Mouse (Mus musculus): ENCODE data around the gene Lpin1. TPM values are rescaled to one million over a fixed set of nuclear protein-coding genes. Genes with fewer than 3 reads are reported as not detected.
A peak's percentile ranks its signal among the peaks of the same experiment; 100 is the strongest.

Gene Lpin1
- 1.6 and 1.8 TPM in 2 replicates for polyA plus RNA-seq (2015; fragmentation: Nextera tagmentation; extraction: Ambion mirVana)

- H3K9ac ChIP-seq (ENCODE audit: low read length), result no peak within 1 kb of the TSS
- H3K36me3 ChIP-seq (ENCODE audit: control insufficient read depth, insufficient read depth, low read length), result no peaks in the 10 kb centered on the region
- H3K27me3 ChIP-seq (ENCODE audit: control insufficient read depth, insufficient read depth, low read length), result no peaks in the 10 kb centered on the region
- no peaks in the 10 kb centered on the region for H3K4me1 ChIP-seq (replicated peaks; ENCODE audit: control insufficient read depth, insufficient read depth)
- H3K4me3 ChIP-seq (ENCODE audit: low read depth, low read length), result no peak within 1 kb of the TSS
- no peak within 1 kb of the TSS for H3K27ac ChIP-seq (replicated peaks)
- H3K4me2 ChIP-seq (replicated peaks; ENCODE audit: low read depth), result no peak within 1 kb of the TSS
- WGBS, result 76% methylated on average over 2 of the region's 2 CpGs
- H3K9me3 ChIP-seq (ENCODE audit: control insufficient read depth, low read length), result no peaks in the 10 kb centered on the region
- TF ChIP-seq CTCF (IDR thresholded peaks at IDR 0.05; ENCODE audit: low read depth), result no peak
- TF ChIP-seq EP300 (optimal IDR thresholded peaks at IDR 0.05), result no peak
- DNase-seq (ENCODE audit: low spot score), result no peak
- ATAC-seq (ENCODE audit: low FRiP score, low TSS enrichment), result no peak
Observed at GRCm38 (mm10) chr12:16610936-16611335, at the start of gene Lpin1. TSS of gene Lpin1 (minus strand) at chr12:16610966.

GRCm38 (mm10) chr12:16656906-16657875 is 46.4 kb upstream of the Lpin1 start:
- Histone ChIP-seq H3K36me3 (ENCODE audit: control insufficient read depth, insufficient read depth, low read length) (no peaks in the 10 kb centered on the region), H3K9me3 (ENCODE audit: control insufficient read depth, low read length) (no peaks in the 10 kb centered on the region), H3K4me2 (replicated peaks; ENCODE audit: low read depth) (no peak overlapping the region), H3K4me1 (replicated peaks; ENCODE audit: control insufficient read depth, insufficient read depth) (no peaks in the 10 kb centered on the region), H3K4me3 (ENCODE audit: low read depth, low read length) (no peak overlapping the region), H3K27ac (replicated peaks) (no peak overlapping the region), H3K9ac (ENCODE audit: low read length) (no peak overlapping the region), H3K27me3 (ENCODE audit: control insufficient read depth, insufficient read depth, low read length) (peaks cover 4% of the 10 kb centered on the region; the same call in 1 of the 2 replicates)
- TF ChIP-seq EP300 (optimal IDR thresholded peaks at IDR 0.05) (no peak), CTCF (IDR thresholded peaks at IDR 0.05; ENCODE audit: low read depth) (no peak)
- no peak for ATAC-seq (ENCODE audit: low FRiP score, low TSS enrichment)
- 68% methylated on average over 5 of the region's 5 CpGs for WGBS
- no peak for DNase-seq (ENCODE audit: low spot score)

GRCm38 (mm10) chr12:16655604-16656003 is 44.8 kb upstream of the Lpin1 start:
- no peak overlapping the region for H3K9ac ChIP-seq (ENCODE audit: low read length)
- no peak overlapping the region for H3K4me2 ChIP-seq (replicated peaks; ENCODE audit: low read depth)
- DNase-seq (ENCODE audit: low spot score) (no peak), ATAC-seq (ENCODE audit: low FRiP score, low TSS enrichment) (no peak)
- no peaks in the 10 kb centered on the region for H3K4me1 ChIP-seq (replicated peaks; ENCODE audit: control insufficient read depth, insufficient read depth)
- no peak overlapping the region for H3K4me3 ChIP-seq (ENCODE audit: low read depth, low read length)
- TF ChIP-seq CTCF (IDR thresholded peaks at IDR 0.05; ENCODE audit: low read depth) (no peak), EP300 (optimal IDR thresholded peaks at IDR 0.05) (no peak)
- 73% methylated on average over 4 of the region's 4 CpGs for WGBS
- H3K36me3 ChIP-seq (ENCODE audit: control insufficient read depth, insufficient read depth, low read length), result no peaks in the 10 kb centered on the region
- no peak overlapping the region for H3K27ac ChIP-seq (replicated peaks)
- H3K27me3 ChIP-seq (ENCODE audit: control insufficient read depth, insufficient read depth, low read length), result peaks cover 4% of the 10 kb centered on the region; the same call in 1 of the 2 replicates
- no peaks in the 10 kb centered on the region for H3K9me3 ChIP-seq (ENCODE audit: control insufficient read depth, low read length)

- ATAC-seq (ENCODE audit: low FRiP score, low TSS enrichment) (peak; percentile 93), DNase-seq (ENCODE audit: low spot score) (peak; percentile 84)
- Histone ChIP-seq H3K4me2 (replicated peaks; ENCODE audit: low read depth) (peak within 1 kb of the TSS; percentile 40; the same call in 1 of the 2 replicates), H3K27me3 (ENCODE audit: control insufficient read depth, insufficient read depth, low read length) (peaks cover 4% of the 10 kb centered on the region; the same call in 1 of the 2 replicates), H3K4me3 (ENCODE audit: low read depth, low read length) (no peak within 1 kb of the TSS; the same call in 1 of the 2 replicates), H3K9me3 (ENCODE audit: control insufficient read depth, low read length) (no peaks in the 10 kb centered on the region), H3K9ac (ENCODE audit: low read length) (no peak within 1 kb of the TSS), H3K27ac (replicated peaks) (no peak within 1 kb of the TSS), H3K4me1 (replicated peaks; ENCODE audit: control insufficient read depth, insufficient read depth) (no peaks in the 10 kb centered on the region), H3K36me3 (ENCODE audit: control insufficient read depth, insufficient read depth, low read length) (no peaks in the 10 kb centered on the region)
- WGBS, result 5% methylated on average over 58 of the region's 58 CpGs
- TF ChIP-seq CTCF (IDR thresholded peaks at IDR 0.05; ENCODE audit: low read depth), result no peak
- TF ChIP-seq EP300 (optimal IDR thresholded peaks at IDR 0.05), result no peak
Observed at GRCm38 (mm10) chr12:16653332-16654093, 42.7 kb upstream of the Lpin1 start, which contains the start of gene Ntsr2. TSS of gene Ntsr2 (plus strand) at chr12:16653382.

- H3K36me3 ChIP-seq (ENCODE audit: control insufficient read depth, insufficient read depth, low read length), result no peaks in the 10 kb centered on the region
- no peaks in the 10 kb centered on the region for H3K9me3 ChIP-seq (ENCODE audit: control insufficient read depth, low read length)
- H3K4me2 ChIP-seq (replicated peaks; ENCODE audit: low read depth), result no peak overlapping the region
- DNase-seq (ENCODE audit: low spot score), result no peak
- no peak overlapping the region for H3K9ac ChIP-seq (ENCODE audit: low read length)
- H3K4me1 ChIP-seq (replicated peaks; ENCODE audit: control insufficient read depth, insufficient read depth), result no peaks in the 10 kb centered on the region
- TF ChIP-seq CTCF (IDR thresholded peaks at IDR 0.05; ENCODE audit: low read depth) (no peak), EP300 (optimal IDR thresholded peaks at IDR 0.05) (no peak)
- H3K4me3 ChIP-seq (ENCODE audit: low read depth, low read length), result no peak overlapping the region
- no peak overlapping the region for H3K27ac ChIP-seq (replicated peaks)
- ATAC-seq (ENCODE audit: low FRiP score, low TSS enrichment), result no peak
- WGBS, result 80% methylated on average over 6 of the region's 6 CpGs
- peaks cover 2% of the 10 kb centered on the region; the same call in 1 of the 2 replicates for H3K27me3 ChIP-seq (ENCODE audit: control insufficient read depth, insufficient read depth, low read length)
Observed at GRCm38 (mm10) chr12:16649819-16650218, 39.1 kb upstream of the Lpin1 start.
